Mouse (Mus musculus) liver, embryonic 12.5 days (tissue): ENCODE measurements at regions not wholly inside any gene's neighbourhood (a gene's known extent, or its start where the extent isn't known, plus 50 kb on each side); places are given as distances from the start of the nearest gene placed in this dataset.
A peak's percentile ranks its signal among the peaks of the same experiment; 100 is the strongest.

Experiments used
- ATAC-seq: fragments of 200-750 bp; cut with Nextera tagmentation; 2 replicates; pipeline ENCODE4 v1.8.0; 2017; ENCODE audit warnings: moderate number of reproducible peaks, mild to moderate bottlenecking, moderate library complexity
- H3K27ac ChIP-seq: fragments of 300-500 bp; sonication (generic); 2 replicates; pipeline ENCODE4 v1.5.1; 2016; ENCODE audit warnings: mild to moderate bottlenecking
- H3K27me3 ChIP-seq: fragments of 300-500 bp; sonication (generic); replicated peaks from 2 replicates; pipeline ENCODE4 v1.6.1; 2016; ENCODE audit warnings: mild to moderate bottlenecking, moderate library complexity
- H3K36me3 ChIP-seq: fragments of 300-500 bp; sonication (generic); 2 replicates; pipeline ENCODE4 v1.6.1; 2016; ENCODE audit warnings: mild to moderate bottlenecking, moderate library complexity
- H3K4me1 ChIP-seq: fragments of 300-500 bp; sonication (generic); 2 replicates; pipeline ENCODE4 v1.6.1; 2016
- H3K4me2 ChIP-seq: fragments of 300-500 bp; sonication (generic); 2 replicates; pipeline ENCODE4 v1.6.1; 2016; ENCODE audit warnings: mild to moderate bottlenecking, moderate library complexity
- H3K4me3 ChIP-seq: fragments of 300-500 bp; sonication (generic); 2 replicates; pipeline ENCODE4 v1.5.1; 2016; ENCODE audit warnings: mild to moderate bottlenecking, moderate library complexity
- H3K9ac ChIP-seq: fragments of 300-500 bp; sonication (generic); 2 replicates; pipeline ENCODE4 v1.6.1; 2016; ENCODE audit warnings: mild to moderate bottlenecking, moderate library complexity
- H3K9me3 ChIP-seq: fragments of 300-500 bp; sonication (generic); replicated peaks from 2 replicates; pipeline ENCODE4 v1.6.1; 2016; ENCODE audit warnings: mild to moderate bottlenecking, moderate library complexity
- WGBS: fragments of 180-500 bp; shearing (Covaris S2); methylation state at CpG from one replicate; pipeline ENCODE4 v1.1.7; 2016; ENCODE audit not compliant: insufficient replicate concordance; 5-methylcytosine and 5-hydroxymethylcytosine counted together

- whole genome bisulfite sequencing: 12% methylated on average over 7 of the region's 7 CpGs
- 0 out of 2 replicates have a peak, but pooled peaks have one; percentile 58 for ATAC-seq
- Histone ChIP-seq H3K9ac (no peak overlapping the region), H3K36me3 (no peaks in the 10 kb centered on the region), H3K4me1 (no peaks in the 10 kb centered on the region), H3K9me3 (no peaks in the 10 kb centered on the region), H3K4me3 (no peak overlapping the region), H3K27ac (no peak overlapping the region), H3K27me3 (no peaks in the 10 kb centered on the region; the same call in 1 of the 2 replicates), H3K4me2 (no peak overlapping the region)
Measured at GRCm38 (mm10) chr9:66646226-66646625, 53.3 kb upstream of the Usp3 start.

- no peak overlapping the region for H3K4me2 ChIP-seq
- no peak for ATAC-seq
- no peaks in the 10 kb centered on the region for H3K9me3 ChIP-seq
- no peak overlapping the region for H3K9ac ChIP-seq
- H3K27me3 ChIP-seq: no peaks in the 10 kb centered on the region
- no peak overlapping the region for H3K4me3 ChIP-seq
- H3K27ac ChIP-seq: no peak overlapping the region
- WGBS: 70% methylated on average over 6 of the region's 6 CpGs
- no peaks in the 10 kb centered on the region for H3K36me3 ChIP-seq
- no peaks in the 10 kb centered on the region for H3K4me1 ChIP-seq
Measured at GRCm38 (mm10) chr9:66651306-66651705, 58.4 kb upstream of the Usp3 start.

- H3K4me2 ChIP-seq: no peak overlapping the region
- no peaks in the 10 kb centered on the region for H3K4me1 ChIP-seq
- no peaks in the 10 kb centered on the region for H3K36me3 ChIP-seq
- ATAC-seq: no peak
- 71% methylated on average over 7 of the region's 7 CpGs for WGBS
- H3K4me3 ChIP-seq: no peak overlapping the region
- H3K27ac ChIP-seq: no peak overlapping the region
- no peaks in the 10 kb centered on the region for H3K27me3 ChIP-seq
- H3K9me3 ChIP-seq: no peaks in the 10 kb centered on the region
- no peak overlapping the region for H3K9ac ChIP-seq
Measured at GRCm38 (mm10) chr9:66657116-66657758, 56.2 kb upstream of the Car12 start.

- Histone ChIP-seq H3K27me3 (no peaks in the 10 kb centered on the region), H3K36me3 (no peaks in the 10 kb centered on the region), H3K9ac (no peak overlapping the region), H3K4me1 (no peaks in the 10 kb centered on the region), H3K4me2 (no peak overlapping the region), H3K4me3 (no peak overlapping the region), H3K27ac (no peak overlapping the region), H3K9me3 (no peaks in the 10 kb centered on the region)
- ATAC-seq: no peak
Measured at GRCm38 (mm10) chr9:66658707-66659242, 54.7 kb upstream of the Car12 start.

- Histone ChIP-seq H3K36me3 (no peaks in the 10 kb centered on the region), H3K27ac (no peak overlapping the region), H3K4me2 (no peak overlapping the region), H3K9ac (no peak overlapping the region), H3K4me1 (no peaks in the 10 kb centered on the region), H3K4me3 (no peak overlapping the region), H3K27me3 (no peaks in the 10 kb centered on the region), H3K9me3 (no peaks in the 10 kb centered on the region)
- 61% methylated on average over 11 of the region's 11 CpGs for WGBS
- no peak for ATAC-seq
Measured at GRCm38 (mm10) chr9:66659781-66660445, 53.6 kb upstream of the Car12 start.

- H3K27me3 ChIP-seq: no peaks in the 10 kb centered on the region
- no peak overlapping the region for H3K9ac ChIP-seq
- WGBS: 81% methylated on average over 7 of the region's 7 CpGs
- H3K4me2 ChIP-seq: no peak overlapping the region
- no peaks in the 10 kb centered on the region for H3K9me3 ChIP-seq
- no peak for ATAC-seq
- no peak overlapping the region for H3K4me3 ChIP-seq
- no peak overlapping the region for H3K27ac ChIP-seq
- no peaks in the 10 kb centered on the region for H3K36me3 ChIP-seq
- no peaks in the 10 kb centered on the region for H3K4me1 ChIP-seq
Measured at GRCm38 (mm10) chr9:66661596-66661995, 51.9 kb upstream of the Car12 start.

GRCm38 (mm10) chr9:66662443-66662842 is 51.0 kb upstream of the Car12 start:
- 60% methylated on average over 4 of the region's 4 CpGs for WGBS
- no peak overlapping the region for H3K27ac ChIP-seq
- H3K4me2 ChIP-seq: no peak overlapping the region
- H3K9ac ChIP-seq: no peak overlapping the region
- H3K4me3 ChIP-seq: no peak overlapping the region
- no peaks in the 10 kb centered on the region for H3K4me1 ChIP-seq
- ATAC-seq: no peak
- H3K27me3 ChIP-seq: no peaks in the 10 kb centered on the region
- no peaks in the 10 kb centered on the region for H3K36me3 ChIP-seq
- H3K9me3 ChIP-seq: no peaks in the 10 kb centered on the region
